In the genomic region with DNA sequence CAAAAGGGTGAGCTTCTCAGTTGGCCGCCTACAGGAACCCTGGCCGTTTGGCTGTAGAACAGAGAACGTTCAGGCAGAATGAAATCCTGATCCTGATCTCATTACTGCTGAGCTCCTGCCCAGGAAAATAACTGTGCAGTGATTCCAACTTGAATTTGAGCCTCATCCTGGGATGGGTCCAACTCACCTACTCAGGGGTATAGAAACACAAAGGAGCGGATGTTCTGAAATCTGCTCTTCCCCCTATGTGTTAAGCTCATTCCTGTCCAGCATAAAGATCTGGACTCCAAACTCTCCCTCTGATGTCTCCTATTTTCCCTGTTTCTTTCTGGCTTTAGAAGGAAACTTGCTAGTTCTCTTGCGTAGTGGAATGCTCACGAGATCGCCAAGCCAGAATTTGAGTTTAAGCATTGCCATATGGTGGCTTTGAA, we compare ENCODE assay signal across 20 mouse cellular contexts.
DNase-seq lines count a peak whose midpoint lies in the region; ATAC-seq lines count a peak whose summit lies in the region.
"Had no signal": no experiment of that assay in that cellular context is flagged by ENCODE, and none has a peak within 500 bp of the region (broad histone marks: within the 10 kb centered on the region; RNA-seq: fewer than 3 reads in every experiment).

No protein-coding gene starts in this region.

- no peak overlapping the region for H3K27ac ChIP-seq in limb, embryonic 13.5 days
- H3K27ac ChIP-seq in limb, embryonic 10.5 days = no peak overlapping the region
- H3K27ac ChIP-seq in embryonic facial prominence, embryonic 11.5 days (replicated peaks; ENCODE audit: low read depth, low read length) = no peak overlapping the region
- peak overlapping the region; percentile 77 for H3K27ac ChIP-seq in limb, embryonic 15.5 days
- H3K27ac ChIP-seq: heart, adult 2 months; hindbrain, embryonic 10.5 days; liver, embryonic 13.5 days; neural tube, embryonic 15.5 days had no signal

- peak; percentile 73; the same call in 1 of the 2 replicates for ATAC-seq in limb, embryonic 13.5 days (ENCODE audit: low FRiP score, low read depth)
- no peak for ATAC-seq in embryonic facial prominence, embryonic 11.5 days (replicated peaks; ENCODE audit: insufficient number of reproducible peaks, low FRiP score, low TSS enrichment, low read depth)
- peak; percentile 72 for ATAC-seq in limb, embryonic 15.5 days (ENCODE audit: insufficient number of reproducible peaks, low FRiP score, low TSS enrichment, low read depth)
- ATAC-seq: forebrain, embryonic 14.5 days; midbrain, embryonic 16.5 days had no signal

- H3K36me3 ChIP-seq in limb, embryonic 13.5 days = no peaks in the 10 kb centered on the region
- no peaks in the 10 kb centered on the region for H3K36me3 ChIP-seq in limb, embryonic 10.5 days
- H3K36me3 ChIP-seq in embryonic facial prominence, embryonic 11.5 days (replicated peaks; ENCODE audit: control insufficient read depth, insufficient read depth, low read depth, low read length) = no peaks in the 10 kb centered on the region
- H3K36me3 ChIP-seq in limb, embryonic 15.5 days = no peaks in the 10 kb centered on the region
- H3K36me3 ChIP-seq: hindbrain, embryonic 10.5 days; liver, embryonic 13.5 days; neural tube, embryonic 15.5 days had no signal

- H3K9me3 ChIP-seq in limb, embryonic 13.5 days = no peaks in the 10 kb centered on the region
- H3K9me3 ChIP-seq in limb, embryonic 10.5 days (replicated peaks) = no peaks in the 10 kb centered on the region
- H3K9me3 ChIP-seq in embryonic facial prominence, embryonic 11.5 days (replicated peaks; ENCODE audit: control insufficient read depth, low read length) = no peaks in the 10 kb centered on the region
- no peaks in the 10 kb centered on the region for H3K9me3 ChIP-seq in limb, embryonic 15.5 days
- H3K9me3 ChIP-seq: hindbrain, embryonic 10.5 days; liver, embryonic 13.5 days; neural tube, embryonic 15.5 days had no signal

- no peak overlapping the region for H3K4me3 ChIP-seq in limb, embryonic 13.5 days
- H3K4me3 ChIP-seq in limb, embryonic 10.5 days = no peak overlapping the region
- H3K4me3 ChIP-seq in embryonic facial prominence, embryonic 11.5 days (ENCODE audit: low read depth, low read length) = no peak overlapping the region
- no peak overlapping the region for H3K4me3 ChIP-seq in limb, embryonic 15.5 days
- H3K4me3 ChIP-seq: heart, adult 2 months; hindbrain, embryonic 10.5 days; liver, embryonic 13.5 days; neural tube, embryonic 15.5 days had no signal

- H3K27me3 ChIP-seq in limb, embryonic 13.5 days = no peaks in the 10 kb centered on the region; the same call in 1 of the 2 replicates
- no peaks in the 10 kb centered on the region for H3K27me3 ChIP-seq in limb, embryonic 10.5 days (ENCODE audit: low read depth, poor library complexity, severe bottlenecking)
- H3K27me3 ChIP-seq in embryonic facial prominence, embryonic 11.5 days (ENCODE audit: control insufficient read depth, insufficient read depth, low read length) = no peaks in the 10 kb centered on the region
- no peaks in the 10 kb centered on the region for H3K27me3 ChIP-seq in limb, embryonic 15.5 days
- H3K27me3 ChIP-seq: CH12.LX; liver, embryonic 13.5 days; neural tube, embryonic 15.5 days had no signal

- WGBS in limb, embryonic 13.5 days = 58% methylated on average over 7 of the region's 7 CpGs
- 79% methylated on average over 7 of the region's 7 CpGs for WGBS in limb, embryonic 10.5 days
- WGBS in embryonic facial prominence, embryonic 11.5 days = 60% methylated on average over 7 of the region's 7 CpGs
- 47% methylated on average over 7 of the region's 7 CpGs for WGBS in limb, embryonic 15.5 days

- peaks cover 43% of the 10 kb centered on the region for H3K4me1 ChIP-seq in limb, embryonic 13.5 days
- H3K4me1 ChIP-seq in limb, embryonic 10.5 days = peaks cover 49% of the 10 kb centered on the region
- H3K4me1 ChIP-seq in embryonic facial prominence, embryonic 11.5 days (ENCODE audit: control insufficient read depth, insufficient read depth, low read length) = peaks cover 2% of the 10 kb centered on the region; the same call in 1 of the 2 replicates
- H3K4me1 ChIP-seq in limb, embryonic 15.5 days = peaks cover 32% of the 10 kb centered on the region
- H3K4me1 ChIP-seq: liver, embryonic 13.5 days had no signal

- DNase-seq in cerebellum, postnatal 36 days = peak; percentile 8 to 10
- no peak for DNase-seq in cerebellum, adult 9-10 months
- DNase-seq in limb, embryonic 10.5 days (ENCODE audit: low spot score) = no peak
- DNase-seq in embryonic facial prominence, embryonic 11.5 days (ENCODE audit: low spot score) = peak; percentile 49
- DNase-seq in frontal cortex, postnatal 10 days (ENCODE audit: low spot score in 2 of 2) = no peak
- DNase-seq: adrenal gland, postnatal 25 days; cerebellum, adult 8-10 months; heart, adult 2 months; kidney, adult 11 months; layer of hippocampus, postnatal 36 days; liver, embryonic 13.5 days; spleen, adult 18-20 months; thymus, postnatal 36 days had no signal

- H3K9ac ChIP-seq in limb, embryonic 13.5 days = no peak overlapping the region
- no peak overlapping the region for H3K9ac ChIP-seq in embryonic facial prominence, embryonic 11.5 days (replicated peaks; ENCODE audit: low read length)
- no peak overlapping the region for H3K9ac ChIP-seq in limb, embryonic 15.5 days
- H3K9ac ChIP-seq: liver, embryonic 13.5 days; neural tube, embryonic 15.5 days had no signal

- no peak overlapping the region for H3K4me2 ChIP-seq in limb, embryonic 13.5 days (replicated peaks)
- no peak overlapping the region for H3K4me2 ChIP-seq in embryonic facial prominence, embryonic 11.5 days (ENCODE audit: low read depth, low read length)
- H3K4me2 ChIP-seq in limb, embryonic 15.5 days = no peak overlapping the region
- H3K4me2 ChIP-seq: liver, embryonic 13.5 days; neural tube, embryonic 15.5 days had no signal

Comparison
In these comparisons a context has a peak if more than half of its experiments do, and no peak if none do; other contexts are left out.
1. DNase-seq: peak in cerebellum, postnatal 36 days (2 of 2) and embryonic facial prominence, embryonic 11.5 days (single experiment); none in cerebellum, adult 9-10 months (single experiment), limb, embryonic 10.5 days (single experiment) and frontal cortex, postnatal 10 days (0 of 2).